Mouse (Mus musculus) thymus, postnatal 0 days (tissue): ENCODE data around the gene Gm8765. TPM values are rescaled to one million over a fixed set of nuclear protein-coding genes. Genes with fewer than 3 reads are reported as not detected.
"Not testable (repeated sequence)": the region's sequence is repeated elsewhere in the genome, so short reads cannot be mapped to it uniquely, and the experiment has no call there.

Experiments
- DNase-seq: peaks from one replicate; pipeline ENCODE4 v3.0.0-alpha.2; 2015; ENCODE audit warnings: low spot score
- microRNA-seq: library from miRNA; unstranded; fragments of <30 nt; microRNA quantifications from one replicate; pipeline ENCODE4, GENCODE M21; 2016; ENCODE audit warnings: borderline number of aligned reads
- polyA plus RNA-seq: library from polyadenylated mRNA; unstranded; fragments of >200 nt; fragmentation: Nextera tagmentation; extraction: Ambion mirVana; gene quantifications from 2 replicates; pipeline ENCODE4 v1.2.1, GENCODE M21; 2015

Gene Gm8765
- not detected in 2 replicates for polyA plus RNA-seq

DNA sequence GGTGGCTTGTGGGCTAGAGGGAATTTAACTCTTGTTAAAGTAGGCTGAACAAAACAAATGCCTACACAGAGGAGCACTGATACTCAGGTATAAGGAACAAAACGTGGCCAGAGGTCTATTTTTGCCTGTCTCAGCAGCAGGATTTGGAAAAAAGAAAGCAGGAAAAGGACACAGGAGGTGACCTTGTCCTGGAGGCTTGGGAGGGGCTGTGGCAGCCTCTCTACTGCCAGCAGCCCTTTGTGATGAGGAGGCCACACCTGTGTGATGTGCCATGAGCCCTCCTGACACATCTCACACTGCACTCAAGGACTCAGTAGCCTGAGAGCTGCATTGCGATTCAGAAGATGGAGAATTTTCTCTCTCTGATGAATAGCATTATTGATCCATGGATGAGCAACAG is at the start of gene Gm8765:
Gene Gm8765 (plus strand): TSS at position 301 of the 400 bp plus-strand sequence.
- DNase-seq: not testable (repeated sequence)

DNA sequence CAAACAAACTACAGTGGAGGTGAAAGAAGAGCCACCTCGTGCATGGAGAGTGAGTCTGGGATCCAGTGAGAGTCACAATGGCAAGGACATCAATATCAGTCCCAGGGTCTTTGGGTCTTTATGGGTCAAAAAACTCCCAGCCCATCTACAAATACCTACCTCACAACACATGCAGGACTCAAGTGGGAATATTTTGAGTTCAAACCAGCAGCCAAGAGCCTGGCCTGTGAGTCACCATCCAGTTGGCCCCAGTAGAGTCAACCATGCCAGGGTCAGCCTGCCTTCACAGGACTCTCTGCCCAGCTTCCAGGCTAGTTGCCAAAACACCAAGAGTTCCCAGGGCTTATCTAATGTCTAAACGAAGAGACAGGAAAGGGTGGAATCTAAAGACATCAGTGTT is 49.3 kb upstream of the Gm8765 start:
- not testable (repeated sequence) for DNase-seq

DNA sequence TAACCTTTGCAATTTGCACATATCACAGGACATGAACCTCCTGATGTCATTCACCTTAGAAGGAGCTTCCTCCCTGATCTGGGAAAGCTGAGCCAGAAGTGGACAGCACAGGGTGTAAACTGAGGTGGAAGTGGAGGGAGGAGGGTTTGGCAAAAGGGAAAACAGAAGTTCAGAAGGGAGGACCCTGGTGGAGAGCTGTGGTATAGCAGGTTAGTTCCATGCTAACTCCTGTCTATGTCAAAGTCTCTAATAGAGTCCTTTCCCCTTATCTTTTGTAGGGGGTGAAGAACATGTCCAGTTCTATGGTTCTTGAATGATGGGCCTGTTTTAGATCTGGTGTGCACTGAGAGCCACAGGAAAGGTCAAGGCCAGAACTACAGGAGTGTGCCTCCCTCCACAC is 52.2 kb downstream of the Gm8765 start:
- DNase-seq: not testable (repeated sequence)

GRCm38 (mm10) chr13:50751732-50752131 is 53.6 kb downstream of the Gm8765 start:
- DNase-seq: no peak

DNA sequence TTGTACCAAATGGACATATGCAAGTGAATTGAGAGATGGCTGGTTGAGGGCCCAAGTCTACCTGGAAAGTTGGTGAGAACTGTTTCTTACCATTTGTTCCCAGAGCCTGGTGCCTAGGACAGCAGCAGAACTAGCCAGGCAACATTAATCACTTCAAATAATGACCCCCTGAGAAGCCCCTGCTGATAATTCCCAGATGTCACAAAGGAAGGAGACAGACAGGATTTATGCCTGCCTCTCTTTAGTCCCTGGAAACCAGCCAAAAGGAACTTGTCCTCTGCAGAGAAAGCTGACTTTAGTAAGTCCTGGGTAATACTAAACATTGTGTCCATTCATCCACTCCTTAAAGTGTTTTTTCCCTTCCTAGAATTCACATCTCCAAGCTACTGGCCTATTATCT is 54.8 kb downstream of the Gm8765 start:
- not testable (repeated sequence) for DNase-seq

Small RNA genes lying within 50 kb of the gene (microRNA-seq; reads per million reads assigned to microRNA genes)
- gene Gm23952: not detected

Other genes starting within 250 kb of the Gm8765 start
- not detected in 2 replicates for gene Nutm2, start 231.0 kb upstream of the Gm8765 start, polyA plus RNA-seq
- not detected in 2 replicates for gene Gm904, start 55.1 kb upstream of the Gm8765 start, polyA plus RNA-seq